8 mouse cellular contexts compared by ENCODE assay signal in the genomic region with DNA sequence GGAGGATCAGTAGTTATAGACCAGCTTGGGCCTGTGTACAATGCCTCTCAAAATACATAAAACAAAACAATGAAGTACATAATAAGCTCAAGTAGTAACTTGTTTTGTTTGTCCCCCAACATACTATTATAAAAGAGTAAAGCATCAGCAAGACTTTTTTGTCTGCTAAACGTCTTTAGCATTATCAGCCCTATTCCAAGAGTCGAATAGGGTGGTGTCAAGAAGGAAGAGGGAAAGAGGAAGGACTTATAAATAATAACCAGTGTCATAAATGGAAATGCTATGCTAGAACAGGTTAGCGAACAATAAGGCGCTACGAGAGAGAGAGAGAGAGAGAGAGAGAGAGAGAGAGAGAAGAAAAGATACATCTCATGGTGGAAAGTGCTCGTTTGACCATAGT. TPM values are rescaled to one million over a fixed set of nuclear protein-coding genes. Genes with fewer than 3 reads are reported as not detected.
DNase-seq lines count a peak whose midpoint lies in the region; ATAC-seq and TF ChIP-seq lines count a peak whose summit lies in the region.

No protein-coding gene starts in this region.

- no peak for TF ChIP-seq POLR2A in heart, adult 2 months (IDR thresholded peaks at IDR 0.05; ENCODE audit: insufficient read depth, low read depth, low read length)
- no peak for TF ChIP-seq POLR2A in thymus, adult 2 months (IDR thresholded peaks at IDR 0.05; ENCODE audit: control insufficient read depth, extremely low read depth, insufficient read depth, low read length, poor library complexity)

- peaks cover 30% of the 10 kb centered on the region for H3K36me3 ChIP-seq in heart, adult 2 months (ENCODE audit: control insufficient read depth, insufficient read depth, low read length)
- peaks cover 25% of the 10 kb centered on the region for H3K36me3 ChIP-seq in thymus, adult 2 months (ENCODE audit: control insufficient read depth, insufficient read depth, low read length)
- peaks cover 39% of the 10 kb centered on the region for H3K36me3 ChIP-seq in liver, embryonic 13.5 days

- H3K9me3 ChIP-seq in liver, embryonic 13.5 days (replicated peaks): no peaks in the 10 kb centered on the region; the same call in 1 of the 2 replicates

- TF ChIP-seq CTCF in heart, adult 2 months (IDR thresholded peaks at IDR 0.05): no peak
- no peak for TF ChIP-seq CTCF in thymus, adult 2 months (IDR thresholded peaks at IDR 0.05; ENCODE audit: borderline replicate concordance, control insufficient read depth, extremely low read depth, insufficient read depth, low read length, poor library complexity)

- WGBS in heart, adult 2 months: 2% methylated on average over 6 of the region's 6 CpGs
- 2% methylated on average over 6 of the region's 6 CpGs for WGBS in thymus, adult 2 months
- under 1% methylated on average over 6 of the region's 6 CpGs for WGBS in liver, embryonic 13.5 days (ENCODE audit: insufficient replicate concordance)

- H3K9ac ChIP-seq in heart, adult 2 months (ENCODE audit: low read depth, low read length): peak overlapping the region; percentile 93
- peak overlapping the region; percentile 92 for H3K9ac ChIP-seq in liver, embryonic 13.5 days

- no peak for ATAC-seq in liver, embryonic 13.5 days (ENCODE audit: low read depth)
- no peak for ATAC-seq in inflammation-experienced regulatory T-cells, adult 6 months

- peak overlapping the region; percentile 83 for H3K4me3 ChIP-seq in heart, adult 2 months
- peak overlapping the region; percentile 79 for H3K4me3 ChIP-seq in thymus, adult 2 months (ENCODE audit: control insufficient read depth, insufficient read depth, low read length)
- peak overlapping the region; percentile 88 for H3K4me3 ChIP-seq in liver, embryonic 13.5 days (replicated peaks)

- peaks cover 13% of the 10 kb centered on the region for H3K4me1 ChIP-seq in heart, adult 2 months (ENCODE audit: control insufficient read depth, insufficient read depth, low read length)
- no peaks in the 10 kb centered on the region; the same call in 1 of the 2 replicates for H3K4me1 ChIP-seq in thymus, adult 2 months (replicated peaks; ENCODE audit: control insufficient read depth, insufficient read depth, low read length)
- H3K4me1 ChIP-seq in liver, embryonic 13.5 days (replicated peaks): peaks cover 43% of the 10 kb centered on the region

- peak overlapping the region; percentile 76 for H3K4me2 ChIP-seq in liver, embryonic 13.5 days

- intact Hi-C loops in heart, adult 2 months (cut with DNase I): loop anchor here (10.0 kb wide), 1 partner anchor 134 kb away; no protein-coding TSS in a partner anchor

- no peaks in the 10 kb centered on the region for H3K27me3 ChIP-seq in heart, adult 2 months (ENCODE audit: control insufficient read depth, insufficient read depth, low read length)
- H3K27me3 ChIP-seq in thymus, adult 2 months (ENCODE audit: control insufficient read depth, insufficient read depth, low read length): no peaks in the 10 kb centered on the region
- H3K27me3 ChIP-seq in liver, embryonic 13.5 days: no peaks in the 10 kb centered on the region

- peak overlapping the region; percentile 95 for H3K27ac ChIP-seq in heart, adult 2 months
- peak overlapping the region; percentile 13; the same call in 1 of the 2 replicates for H3K27ac ChIP-seq in thymus, adult 2 months (ENCODE audit: control insufficient read depth, insufficient read depth, low read length)
- H3K27ac ChIP-seq in liver, embryonic 13.5 days: peak overlapping the region; percentile 91

- H3K79me2 ChIP-seq in heart, adult 2 months (replicated peaks; ENCODE audit: control insufficient read depth, insufficient read depth, low read length): peaks cover 5% of the 10 kb centered on the region

- TF ChIP-seq EP300 in heart, adult 2 months (IDR thresholded peaks at IDR 0.05; ENCODE audit: insufficient read depth, low read depth, low read length): no peak

- DNase-seq in heart, adult 2 months: no peak
- no peak for DNase-seq in heart, adult 8-10 months (ENCODE audit: low spot score)
- no peak for DNase-seq in thymus, adult 2 months
- no peak for DNase-seq in thymus, postnatal 14 days
- no peak for DNase-seq in liver, embryonic 13.5 days
- DNase-seq in ovary, postnatal 36 days (ENCODE audit: low spot score): no peak
- no peak for DNase-seq in embryo, embryonic 10 days (ENCODE audit: low spot score)

RNA-seq across cellular contexts. Expression of a gene that starts 0.8 kb away (rescaled TPM):
- 100 to 1,000 TPM; 752 to 818 TPM for total RNA-seq in heart, adult 2 months (2021)
- 427 and 503 TPM in 2 replicates for polyA plus RNA-seq in heart, adult 2 months (2012; rRNA removed)
- total RNA-seq in heart, adult 8-10 months (2022): 100 to 1,000 TPM; 590 to 816 (median 680) TPM
- 376 and 377 TPM in 2 replicates for polyA plus RNA-seq in thymus, adult 2 months (2012; rRNA removed)
- polyA plus RNA-seq in liver, embryonic 13.5 days (2015; fragmentation: Nextera tagmentation; extraction: Ambion mirVana): 533 and 680 TPM in 2 replicates
- 100 to 1,000 TPM; 576 to 769 (median 638) TPM for polyA plus RNA-seq in inflammation-experienced regulatory T-cells, adult 6 months (2017; shearing (Covaris generic))

RNA-seq across cellular contexts. Expression of a gene that starts 15.9 kb away (rescaled TPM):
- 10 to 100 TPM; 35.5 to 36.7 TPM for total RNA-seq in heart, adult 2 months (2021)
- 10.2 and 17.7 TPM in 2 replicates for polyA plus RNA-seq in heart, adult 2 months (2012; rRNA removed)
- 10 to 100 TPM; 35.0 to 38.9 (median 37.2) TPM for total RNA-seq in heart, adult 8-10 months (2022)
- 36.9 and 39.4 TPM in 2 replicates for polyA plus RNA-seq in thymus, adult 2 months (2012; rRNA removed)
- polyA plus RNA-seq in liver, embryonic 13.5 days (2015; fragmentation: Nextera tagmentation; extraction: Ambion mirVana): 75.0 and 86.9 TPM in 2 replicates
- polyA plus RNA-seq in inflammation-experienced regulatory T-cells, adult 6 months (2017; shearing (Covaris generic)): 10 to 100 TPM; 45.5 to 69.9 (median 60.5) TPM

RNA-seq across cellular contexts. Expression of a gene that starts 28.8 kb away (rescaled TPM):
- 10 to 100 TPM; 12.1 to 13.3 TPM for total RNA-seq in heart, adult 2 months (2021)
- 19.3 and 23.4 TPM in 2 replicates for polyA plus RNA-seq in heart, adult 2 months (2012; rRNA removed)
- 10 to 100 TPM; 10.2 to 14.5 (median 11.3) TPM for total RNA-seq in heart, adult 8-10 months (2022)
- polyA plus RNA-seq in thymus, adult 2 months (2012; rRNA removed): 27.2 and 31.1 TPM in 2 replicates
- polyA plus RNA-seq in liver, embryonic 13.5 days (2015; fragmentation: Nextera tagmentation; extraction: Ambion mirVana): 30.6 and 31.1 TPM in 2 replicates
- 10 to 100 TPM; 53.6 to 62.6 (median 58.1) TPM for polyA plus RNA-seq in inflammation-experienced regulatory T-cells, adult 6 months (2017; shearing (Covaris generic))

RNA-seq across cellular contexts. Expression of a gene that starts 55.2 kb away (rescaled TPM):
- total RNA-seq in heart, adult 2 months (2021): 10 to 100 TPM; 40.2 to 45.3 TPM
- polyA plus RNA-seq in heart, adult 2 months (2012; rRNA removed): 29.5 and 49.2 TPM in 2 replicates
- total RNA-seq in heart, adult 8-10 months (2022): 10 to 100 TPM; 41.3 to 48.6 (median 45.1) TPM
- polyA plus RNA-seq in thymus, adult 2 months (2012; rRNA removed): 55.4 and 58.2 TPM in 2 replicates
- polyA plus RNA-seq in liver, embryonic 13.5 days (2015; fragmentation: Nextera tagmentation; extraction: Ambion mirVana): 57.7 and 61.5 TPM in 2 replicates
- 10 to 100 TPM; 62.7 to 77.2 (median 72.8) TPM for polyA plus RNA-seq in inflammation-experienced regulatory T-cells, adult 6 months (2017; shearing (Covaris generic))

Comparison
In these comparisons a context has a peak if more than half of its experiments do, and no peak if none do; other contexts are left out.
1. H3K27ac ChIP-seq: peak in every context shown above with its lines; median percentile 95 in heart, adult 2 months; 91 in liver, embryonic 13.5 days; 13 in thymus, adult 2 months.